ENCODE assay signal across 31 mouse cellular contexts in genomic region chr7:44326614-44327013, GRCm38 (mm10). TPM values are rescaled to one million over a fixed set of nuclear protein-coding genes. Genes with fewer than 3 reads are reported as not detected.
DNase-seq lines count a peak whose midpoint lies in the region; ATAC-seq and TF ChIP-seq lines count a peak whose summit lies in the region.
"Had no signal": no experiment of that assay in that cellular context is flagged by ENCODE, and none has a peak within 500 bp of the region (broad histone marks: within the 10 kb centered on the region; RNA-seq: fewer than 3 reads in every experiment).

No protein-coding gene starts in this region.

- no peaks in the 10 kb centered on the region for H3K9me3 ChIP-seq in hindbrain, embryonic 10.5 days
- no peaks in the 10 kb centered on the region for H3K9me3 ChIP-seq in hindbrain, embryonic 16.5 days (ENCODE audit: control insufficient read depth, low read length)
- no peaks in the 10 kb centered on the region for H3K9me3 ChIP-seq in stomach, postnatal 0 days (ENCODE audit: control insufficient read depth, low read length)
- H3K9me3 ChIP-seq: embryonic facial prominence, embryonic 10.5 days; embryonic facial prominence, embryonic 13.5 days; forebrain, embryonic 13.5 days; heart, embryonic 10.5 days; heart, embryonic 13.5 days; hindbrain, embryonic 15.5 days; intestine, embryonic 15.5 days had no signal

- WGBS in hindbrain, embryonic 10.5 days: 55% methylated on average over 6 of the region's 6 CpGs
- WGBS in hindbrain, embryonic 16.5 days: 64% methylated on average over 6 of the region's 6 CpGs
- WGBS in stomach, postnatal 0 days: 46% methylated on average over 6 of the region's 6 CpGs

- peak overlapping the region; percentile 9; the same call in 1 of the 2 replicates for H3K27ac ChIP-seq in hindbrain, embryonic 10.5 days
- no peak overlapping the region for H3K27ac ChIP-seq in hindbrain, embryonic 16.5 days (ENCODE audit: low read depth, low read length)
- H3K27ac ChIP-seq in left cerebral cortex, adult 2 months: 0 out of 2 replicates have a peak overlapping the region, but pooled peaks have one; percentile 13
- no peak overlapping the region for H3K27ac ChIP-seq in stomach, postnatal 0 days (replicated peaks)
- H3K27ac ChIP-seq: embryonic facial prominence, embryonic 10.5 days; embryonic facial prominence, embryonic 13.5 days; forebrain, embryonic 13.5 days; heart, adult 2 months; heart, embryonic 10.5 days; heart, embryonic 13.5 days; hindbrain, embryonic 15.5 days; intestine, embryonic 15.5 days had no signal

- TF ChIP-seq EP300 in stomach, postnatal 0 days (optimal IDR thresholded peaks at IDR 0.05): no peak

- intact Hi-C loops in left cerebral cortex, adult 2 months (cut with DNase I): no loop called here
- intact Hi-C loops in left cerebral cortex, postnatal 4 days (cut with DNase I): no loop called here

- 0 out of 2 replicates have a peak, but pooled peaks cover 1% of the 10 kb centered on the region for H3K36me3 ChIP-seq in hindbrain, embryonic 10.5 days
- H3K36me3 ChIP-seq in hindbrain, embryonic 16.5 days (ENCODE audit: control insufficient read depth, insufficient read depth, low read length): peaks cover 10% of the 10 kb centered on the region
- H3K36me3 ChIP-seq in stomach, postnatal 0 days (ENCODE audit: control insufficient read depth, insufficient read depth, low read length): no peaks in the 10 kb centered on the region
- H3K36me3 ChIP-seq: embryonic facial prominence, embryonic 10.5 days; heart, embryonic 10.5 days; heart, embryonic 13.5 days; intestine, embryonic 15.5 days had no signal

- no peak overlapping the region for H3K9ac ChIP-seq in hindbrain, embryonic 16.5 days (ENCODE audit: low read depth, low read length)
- H3K9ac ChIP-seq in stomach, postnatal 0 days (ENCODE audit: low read length): no peak overlapping the region
- H3K9ac ChIP-seq: embryonic facial prominence, embryonic 13.5 days; forebrain, embryonic 13.5 days; forebrain, postnatal 0 days; heart, embryonic 13.5 days; hindbrain, embryonic 15.5 days; intestine, embryonic 15.5 days had no signal

- H3K4me1 ChIP-seq in hindbrain, embryonic 10.5 days (replicated peaks): peaks cover 10% of the 10 kb centered on the region
- H3K4me1 ChIP-seq in hindbrain, embryonic 16.5 days (ENCODE audit: control insufficient read depth, insufficient read depth, low read depth, low read length): no peaks in the 10 kb centered on the region
- H3K4me1 ChIP-seq in stomach, postnatal 0 days (replicated peaks; ENCODE audit: control insufficient read depth, insufficient read depth): no peaks in the 10 kb centered on the region
- H3K4me1 ChIP-seq: embryonic facial prominence, embryonic 13.5 days; forebrain, embryonic 13.5 days; heart, embryonic 13.5 days; hindbrain, embryonic 15.5 days; intestine, embryonic 15.5 days had no signal

- H3K4me2 ChIP-seq in hindbrain, embryonic 16.5 days (ENCODE audit: low read length): no peak overlapping the region
- no peak overlapping the region for H3K4me2 ChIP-seq in stomach, postnatal 0 days (replicated peaks; ENCODE audit: low read depth)
- H3K4me2 ChIP-seq: embryonic facial prominence, embryonic 13.5 days; forebrain, embryonic 13.5 days; heart, embryonic 13.5 days; hindbrain, embryonic 15.5 days; intestine, embryonic 15.5 days had no signal

- no peak for DNase-seq in hindbrain, embryonic 10.5 days (ENCODE audit: low spot score)
- DNase-seq in left cerebral cortex, adult 2 months (ENCODE audit: extremely low spot score in 1 of 2, low spot score in 2 of 2): no peak
- no peak for DNase-seq in left cerebral cortex, postnatal 4 days
- no peak for DNase-seq in stomach, postnatal 0 days (ENCODE audit: low spot score)
- no peak for DNase-seq in spleen, postnatal 4 days (ENCODE audit: low spot score in 2 of 2)
- DNase-seq: adrenal gland, adult 2 months; adrenal gland, postnatal 14 days; cerebellum, adult 11-12 months; cerebellum, adult 8-10 months; cerebellum, postnatal 10 days; cerebellum, postnatal 36 days; embryo, embryonic 11 days; forebrain, postnatal 0 days; gastrocnemius, postnatal 10 days; gastrocnemius, postnatal 36 days; heart, adult 2 months; heart, postnatal 14 days had no signal

- TF ChIP-seq CTCF in left cerebral cortex, adult 2 months (IDR thresholded peaks at IDR 0.05): no peak
- TF ChIP-seq CTCF in stomach, postnatal 0 days (IDR thresholded peaks at IDR 0.05; ENCODE audit: low read depth): no peak

- H3K27me3 ChIP-seq in hindbrain, embryonic 10.5 days (ENCODE audit: insufficient read depth, poor library complexity, severe bottlenecking): peaks cover 13% of the 10 kb centered on the region
- no peaks in the 10 kb centered on the region for H3K27me3 ChIP-seq in hindbrain, embryonic 16.5 days (replicated peaks; ENCODE audit: control insufficient read depth, insufficient read depth, low read length)
- H3K27me3 ChIP-seq in stomach, postnatal 0 days (ENCODE audit: control insufficient read depth, insufficient read depth, low read length): no peaks in the 10 kb centered on the region
- H3K27me3 ChIP-seq: forebrain, embryonic 13.5 days; hindbrain, embryonic 15.5 days; intestine, embryonic 15.5 days had no signal

- no peak for ATAC-seq in hindbrain, embryonic 16.5 days
- peak; percentile 32; the same call in 1 of the 2 replicates for ATAC-seq in stomach, postnatal 0 days (ENCODE audit: low FRiP score, low TSS enrichment)
- ATAC-seq: CD4-positive, CD25-positive, alpha-beta regulatory T cell, adult 4 months; forebrain, embryonic 13.5 days; forebrain, postnatal 0 days; intestine, embryonic 15.5 days had no signal

- H3K4me3 ChIP-seq in hindbrain, embryonic 10.5 days: no peak overlapping the region
- H3K4me3 ChIP-seq in hindbrain, embryonic 16.5 days (ENCODE audit: low read length): no peak overlapping the region
- no peak overlapping the region for H3K4me3 ChIP-seq in left cerebral cortex, adult 2 months
- no peak overlapping the region for H3K4me3 ChIP-seq in stomach, postnatal 0 days (ENCODE audit: low read depth, low read length)
- H3K4me3 ChIP-seq: embryonic facial prominence, embryonic 10.5 days; embryonic facial prominence, embryonic 13.5 days; erythroblast, embryonic 14.5 days; forebrain, embryonic 13.5 days; heart, adult 2 months; heart, embryonic 10.5 days; heart, embryonic 13.5 days; hindbrain, embryonic 15.5 days; intestine, embryonic 15.5 days had no signal

RNA-seq across cellular contexts. Expression of gene Shank1, which starts 16.6 kb away (rescaled TPM):
- 1.2 and 4.6 TPM in 2 replicates for polyA plus RNA-seq in hindbrain, embryonic 10.5 days (2016; fragmentation: Nextera tagmentation; extraction: Ambion mirVana)
- 33.1 and 33.6 TPM in 2 replicates for polyA plus RNA-seq in hindbrain, embryonic 16.5 days (2015; fragmentation: Nextera tagmentation; extraction: Ambion mirVana)
- total RNA-seq in left cerebral cortex, adult 2 months (2021): 100 to 1,000 TPM; 637 to 705 TPM
- 100 to 1,000 TPM; 299 to 336 TPM for total RNA-seq in left cerebral cortex, postnatal 4 days (2021)
- polyA plus RNA-seq in stomach, postnatal 0 days (2015; fragmentation: Nextera tagmentation; extraction: Ambion mirVana): 0.53 and 0.61 TPM in 2 replicates
- total RNA-seq: granulocyte monocyte progenitor cell, adult 5-6 weeks; hematopoietic stem cell, adult 5-6 weeks had no signal

RNA-seq across cellular contexts. Expression of gene Clec11a, which starts 19.9 kb away (rescaled TPM):
- polyA plus RNA-seq in hindbrain, embryonic 10.5 days (2016; fragmentation: Nextera tagmentation; extraction: Ambion mirVana): 1.8 and 2.1 TPM in 2 replicates
- 3.5 and 3.6 TPM in 2 replicates for polyA plus RNA-seq in hindbrain, embryonic 16.5 days (2015; fragmentation: Nextera tagmentation; extraction: Ambion mirVana)
- total RNA-seq in left cerebral cortex, adult 2 months (2021): 1 to 10 TPM; 4.3 TPM
- total RNA-seq in left cerebral cortex, postnatal 4 days (2021): 1 to 10 TPM; 2.5 to 2.8 TPM
- polyA plus RNA-seq in stomach, postnatal 0 days (2015; fragmentation: Nextera tagmentation; extraction: Ambion mirVana): 11.1 and 11.4 TPM in 2 replicates

RNA-seq across cellular contexts. Expression of gene Syt3, which starts 57.3 kb away (rescaled TPM):
- 2.7 and 3.0 TPM in 2 replicates for polyA plus RNA-seq in hindbrain, embryonic 10.5 days (2016; fragmentation: Nextera tagmentation; extraction: Ambion mirVana)
- 74.8 and 75.6 TPM in 2 replicates for polyA plus RNA-seq in hindbrain, embryonic 16.5 days (2015; fragmentation: Nextera tagmentation; extraction: Ambion mirVana)
- total RNA-seq in left cerebral cortex, adult 2 months (2021): 10 to 100 TPM; 59.5 to 63.7 TPM
- 10 to 100 TPM; 45.1 to 52.4 TPM for total RNA-seq in left cerebral cortex, postnatal 4 days (2021)
- polyA plus RNA-seq in stomach, postnatal 0 days (2015; fragmentation: Nextera tagmentation; extraction: Ambion mirVana): 1.2 and 1.4 TPM in 2 replicates
- polyA plus RNA-seq: C2C12; CD4-positive, CD25-positive, alpha-beta regulatory T cell, adult 4 months; erythroblast, embryonic 14.5 days had no signal

RNA-seq across cellular contexts. Expression of gene 1700008O03Rik, which starts 59.0 kb away (rescaled TPM):
- 2.1 and 2.7 TPM in 2 replicates for polyA plus RNA-seq in hindbrain, embryonic 10.5 days (2016; fragmentation: Nextera tagmentation; extraction: Ambion mirVana)
- 3.6 and 3.8 TPM in 2 replicates for polyA plus RNA-seq in hindbrain, embryonic 16.5 days (2015; fragmentation: Nextera tagmentation; extraction: Ambion mirVana)
- 1 to 10 TPM; 1.5 to 2.7 TPM for total RNA-seq in left cerebral cortex, adult 2 months (2021)
- total RNA-seq in left cerebral cortex, postnatal 4 days (2021): 1 to 10 TPM; 1.3 to 2.4 TPM
- polyA plus RNA-seq in stomach, postnatal 0 days (2015; fragmentation: Nextera tagmentation; extraction: Ambion mirVana): 0.68 and 0.75 TPM in 2 replicates
- total RNA-seq: gastrocnemius, postnatal 10 days; gastrocnemius, postnatal 36 days; MEL had no signal
- polyA plus RNA-seq: CD4-positive, CD25-positive, alpha-beta regulatory T cell, adult 4 months had no signal

Comparison
In these comparisons a context has a peak if more than half of its experiments do, and no peak if none do; other contexts are left out.
1. H3K27ac ChIP-seq: peak in hindbrain, embryonic 10.5 days (single experiment) and left cerebral cortex, adult 2 months (single experiment); none in hindbrain, embryonic 16.5 days (single experiment) and stomach, postnatal 0 days (single experiment).
2. RNA of gene Syt3, which starts 57.3 kb away (polyA plus RNA-seq): 74.8 to 75.6 TPM in hindbrain, embryonic 16.5 days; 2.7 to 3.0 TPM in hindbrain, embryonic 10.5 days and 1.2 to 1.4 TPM in stomach, postnatal 0 days; every median in the first group is over 10 times any median in the second.